10 mouse cellular contexts compared by ENCODE assay signal in genomic region chr7:134287570-134288222, GRCm38 (mm10). TPM values are rescaled to one million over a fixed set of nuclear protein-coding genes. Genes with fewer than 3 reads are reported as not detected.
DNase-seq lines count a peak whose midpoint lies in the region; ATAC-seq and TF ChIP-seq lines count a peak whose summit lies in the region.
"Had no signal": no experiment of that assay in that cellular context is flagged by ENCODE, and none has a peak within 500 bp of the region (broad histone marks: within the 10 kb centered on the region; RNA-seq: fewer than 3 reads in every experiment).

No protein-coding gene starts in this region.

- intact Hi-C loops in heart, postnatal 10 days (cut with DNase I): no loop called here

- no peak overlapping the region for H3K4me2 ChIP-seq in liver, postnatal 0 days (ENCODE audit: low read depth, low read length)
- H3K4me2 ChIP-seq: hindbrain, embryonic 13.5 days had no signal

- CTCF ChIA-PET in Patski (lab: Charles Lee): no interaction called here

- H3K4me1 ChIP-seq in liver, postnatal 0 days (ENCODE audit: insufficient read depth): no peaks in the 10 kb centered on the region
- H3K4me1 ChIP-seq: hindbrain, embryonic 13.5 days had no signal

- in situ Hi-C loops in Patski (cut with MboI; ENCODE audit: low pct_unique_long_range_greater_than_20kb): no loop called here

- no peaks in the 10 kb centered on the region for H3K9me3 ChIP-seq in liver, postnatal 0 days (ENCODE audit: low read length)
- H3K9me3 ChIP-seq: hindbrain, embryonic 13.5 days had no signal

- no peak overlapping the region; the same call in 1 of the 2 replicates for H3K27ac ChIP-seq in liver, postnatal 0 days (ENCODE audit: low read depth)
- H3K27ac ChIP-seq: hindbrain, embryonic 13.5 days had no signal

- H3K36me3 ChIP-seq in liver, postnatal 0 days (replicated peaks; ENCODE audit: insufficient read depth, low read length): no peaks in the 10 kb centered on the region
- H3K36me3 ChIP-seq: hindbrain, embryonic 13.5 days had no signal

- H3K4me3 ChIP-seq in liver, postnatal 0 days (ENCODE audit: low read depth, low read length): no peak overlapping the region
- H3K4me3 ChIP-seq: hindbrain, embryonic 13.5 days; megakaryocyte, embryonic 14.5 days had no signal

- no peak for TF ChIP-seq CTCF in Patski (IDR thresholded peaks at IDR 0.05)
- TF ChIP-seq CTCF in liver, postnatal 0 days (IDR thresholded peaks at IDR 0.05; ENCODE audit: low read depth): no peak

- POLR2A ChIA-PET in Patski (lab: Charles Lee): no interaction called here

- 29% methylated on average over 6 of the region's 6 CpGs for WGBS in liver, postnatal 0 days (ENCODE audit: insufficient replicate concordance)

- TF ChIP-seq EP300 in liver, postnatal 0 days (IDR thresholded peaks at IDR 0.05; ENCODE audit: low read depth): peak; percentile 42; the same call in 1 of the 2 replicates

- no peaks in the 10 kb centered on the region for H3K27me3 ChIP-seq in Patski
- no peaks in the 10 kb centered on the region for H3K27me3 ChIP-seq in liver, postnatal 0 days (ENCODE audit: insufficient read depth, low read length)
- H3K27me3 ChIP-seq: hindbrain, embryonic 13.5 days had no signal

- H3K9ac ChIP-seq in liver, postnatal 0 days (replicated peaks): no peak overlapping the region
- H3K9ac ChIP-seq: hindbrain, embryonic 13.5 days had no signal

- ATAC-seq in Patski: peak; percentile 92
- ATAC-seq in liver, postnatal 0 days: no peak

- DNase-seq in cerebellum, postnatal 10 days: peak; percentile 15 to 22
- no peak for DNase-seq in cerebellum, adult 9-10 months
- DNase-seq in Patski (ENCODE audit: low read depth, low spot score): peak; percentile 89
- peak; percentile 49 to 50 for DNase-seq in heart, postnatal 10 days
- DNase-seq in liver, postnatal 0 days: no peak
- DNase-seq in gastrocnemius, adult 18-20 months (ENCODE audit: low spot score): no peak
- DNase-seq in gastrocnemius, adult 8-10 months (ENCODE audit: low spot score in 2 of 2): no peak
- no peak for DNase-seq in thymus, postnatal 14 days

RNA-seq across cellular contexts. Expression of gene Adam12, which starts 55.8 kb away (rescaled TPM):
- 9.4 TPM for polyA plus RNA-seq in Patski (2021)
- total RNA-seq in heart, postnatal 10 days (2021): 10 to 100 TPM in 1 of 2 experiments, 1 to 10 TPM in 1; 8.1 to 14.0 TPM
- polyA plus RNA-seq in liver, postnatal 0 days (2015; fragmentation: Nextera tagmentation; extraction: Ambion mirVana): 0.93 and 1.1 TPM in 2 replicates
- under 1 TPM; 0.31 to 0.32 TPM for total RNA-seq in gastrocnemius, adult 18-20 months (2021)
- under 1 TPM in 3 of 4 experiments, not detected in 1; 0.19 to 0.44 (median 0.40) TPM for total RNA-seq in gastrocnemius, adult 8-10 months (2022)

Comparison
In these comparisons a context has a peak if more than half of its experiments do, and no peak if none do; other contexts are left out.
1. DNase-seq: peak in cerebellum, postnatal 10 days (2 of 2), Patski (single experiment) and heart, postnatal 10 days (2 of 2); none in cerebellum, adult 9-10 months (single experiment), liver, postnatal 0 days (single experiment), gastrocnemius, adult 18-20 months (single experiment), gastrocnemius, adult 8-10 months (0 of 2) and thymus, postnatal 14 days (single experiment).
2. RNA of gene Adam12, which starts 55.8 kb away (total RNA-seq): 8.1 to 14.0 TPM in heart, postnatal 10 days; 0.19 to 0.44 TPM in gastrocnemius, adult 8-10 months and 0.31 to 0.32 TPM in gastrocnemius, adult 18-20 months; every median in the first group is over 4 times any median in the second.